Mouse (Mus musculus): Measurements from ENCODE around the gene Nlrc5. TPM values are rescaled to one million over a fixed set of nuclear protein-coding genes. Genes with fewer than 3 reads are reported as not detected.

The Nlrc5 gene
- polyA plus RNA-seq, 1 experiment, result 0.82 TPM

GRCm38 (mm10) chr8:94564421-94564820 is 130.3 kb downstream of the Nlrc5 start:
- Histone ChIP-seq H3K27me3 (ENCODE audit: control insufficient read depth, insufficient read depth, low read length) (no peaks in the 10 kb centered on the region), H3K4me3 (replicated peaks; ENCODE audit: insufficient read depth, low read depth, low read length) (no peak overlapping the region), H3K27ac (ENCODE audit: insufficient read depth, low read length) (no peak overlapping the region), H3K4me1 (ENCODE audit: control insufficient read depth, insufficient read depth, low read length) (no peaks in the 10 kb centered on the region; the same call in 1 of the 2 replicates)
- TF ChIP-seq CTCF (IDR thresholded peaks at IDR 0.05; ENCODE audit: borderline replicate concordance, insufficient read depth, low read depth, low read length), result no peak
- TF ChIP-seq POLR2A (IDR thresholded peaks at IDR 0.05; ENCODE audit: borderline replicate concordance, insufficient read depth, low read length), result no peak
- no peak for DNase-seq

GRCm38 (mm10) chr8:94566033-94566432 is 131.9 kb downstream of the Nlrc5 start:
- no peaks in the 10 kb centered on the region for H3K27me3 ChIP-seq (ENCODE audit: control insufficient read depth, insufficient read depth, low read length)
- no peak overlapping the region for H3K4me3 ChIP-seq (replicated peaks; ENCODE audit: insufficient read depth, low read depth, low read length)
- H3K27ac ChIP-seq (ENCODE audit: insufficient read depth, low read length), result no peak overlapping the region
- WGBS, result 46% methylated on average over 6 of the region's 6 CpGs
- TF ChIP-seq CTCF (IDR thresholded peaks at IDR 0.05; ENCODE audit: borderline replicate concordance, insufficient read depth, low read depth, low read length), result no peak
- TF ChIP-seq POLR2A (IDR thresholded peaks at IDR 0.05; ENCODE audit: borderline replicate concordance, insufficient read depth, low read length), result no peak
- H3K4me1 ChIP-seq (ENCODE audit: control insufficient read depth, insufficient read depth, low read length), result no peaks in the 10 kb centered on the region; the same call in 1 of the 2 replicates
- no peak for DNase-seq

- DNase-seq, result no peak
- TF ChIP-seq CTCF (IDR thresholded peaks at IDR 0.05; ENCODE audit: borderline replicate concordance, insufficient read depth, low read depth, low read length) (no peak), POLR2A (IDR thresholded peaks at IDR 0.05; ENCODE audit: borderline replicate concordance, insufficient read depth, low read length) (no peak)
- Histone ChIP-seq H3K27me3 (ENCODE audit: control insufficient read depth, insufficient read depth, low read length) (no peaks in the 10 kb centered on the region), H3K4me3 (replicated peaks; ENCODE audit: insufficient read depth, low read depth, low read length) (no peak overlapping the region), H3K27ac (ENCODE audit: insufficient read depth, low read length) (no peak overlapping the region), H3K4me1 (ENCODE audit: control insufficient read depth, insufficient read depth, low read length) (no peaks in the 10 kb centered on the region; the same call in 1 of the 2 replicates)
- WGBS, result 36% methylated on average over 15 of the region's 15 CpGs
Measured at GRCm38 (mm10) chr8:94566446-94567158, 132.4 kb downstream of the Nlrc5 start.

- no peak for DNase-seq
- no peaks in the 10 kb centered on the region; the same call in 1 of the 2 replicates for H3K4me1 ChIP-seq (ENCODE audit: control insufficient read depth, insufficient read depth, low read length)
- TF ChIP-seq POLR2A (IDR thresholded peaks at IDR 0.05; ENCODE audit: borderline replicate concordance, insufficient read depth, low read length) (no peak), CTCF (IDR thresholded peaks at IDR 0.05; ENCODE audit: borderline replicate concordance, insufficient read depth, low read depth, low read length) (no peak)
- no peak overlapping the region for H3K27ac ChIP-seq (ENCODE audit: insufficient read depth, low read length)
- WGBS, result 26% methylated on average over 8 of the region's 8 CpGs
- no peak overlapping the region for H3K4me3 ChIP-seq (replicated peaks; ENCODE audit: insufficient read depth, low read depth, low read length)
- no peaks in the 10 kb centered on the region for H3K27me3 ChIP-seq (ENCODE audit: control insufficient read depth, insufficient read depth, low read length)
Measured at GRCm38 (mm10) chr8:94567159-94567849, 133.1 kb downstream of the Nlrc5 start.

- DNase-seq, result no peak
- H3K27ac ChIP-seq (ENCODE audit: insufficient read depth, low read length), result no peak overlapping the region
- WGBS, result 90% methylated on average over 8 of the region's 8 CpGs
- no peaks in the 10 kb centered on the region for H3K27me3 ChIP-seq (ENCODE audit: control insufficient read depth, insufficient read depth, low read length)
- no peak for TF ChIP-seq POLR2A (IDR thresholded peaks at IDR 0.05; ENCODE audit: borderline replicate concordance, insufficient read depth, low read length)
- no peak for TF ChIP-seq CTCF (IDR thresholded peaks at IDR 0.05; ENCODE audit: borderline replicate concordance, insufficient read depth, low read depth, low read length)
- H3K4me3 ChIP-seq (replicated peaks; ENCODE audit: insufficient read depth, low read depth, low read length), result no peak overlapping the region
- no peaks in the 10 kb centered on the region; the same call in 1 of the 2 replicates for H3K4me1 ChIP-seq (ENCODE audit: control insufficient read depth, insufficient read depth, low read length)
Measured at GRCm38 (mm10) chr8:94568098-94568497, 133.9 kb downstream of the Nlrc5 start.

GRCm38 (mm10) chr8:94569419-94569818 is 135.3 kb downstream of the Nlrc5 start:
- Histone ChIP-seq H3K4me3 (replicated peaks; ENCODE audit: insufficient read depth, low read depth, low read length) (no peak overlapping the region), H3K27ac (ENCODE audit: insufficient read depth, low read length) (no peak overlapping the region), H3K4me1 (ENCODE audit: control insufficient read depth, insufficient read depth, low read length) (peaks cover 11% of the 10 kb centered on the region), H3K27me3 (ENCODE audit: control insufficient read depth, insufficient read depth, low read length) (no peaks in the 10 kb centered on the region)
- DNase-seq, result no peak
- WGBS, result 61% methylated on average over 1 of the region's 1 CpGs
- TF ChIP-seq POLR2A (IDR thresholded peaks at IDR 0.05; ENCODE audit: borderline replicate concordance, insufficient read depth, low read length) (no peak), CTCF (IDR thresholded peaks at IDR 0.05; ENCODE audit: borderline replicate concordance, insufficient read depth, low read depth, low read length) (no peak)

- H3K4me3 ChIP-seq (replicated peaks; ENCODE audit: insufficient read depth, low read depth, low read length), result no peak overlapping the region
- no peak for DNase-seq
- peaks cover 23% of the 10 kb centered on the region for H3K4me1 ChIP-seq (ENCODE audit: control insufficient read depth, insufficient read depth, low read length)
- no peaks in the 10 kb centered on the region for H3K27me3 ChIP-seq (ENCODE audit: control insufficient read depth, insufficient read depth, low read length)
- no peak overlapping the region for H3K27ac ChIP-seq (ENCODE audit: insufficient read depth, low read length)
- 38% methylated on average over 2 of the region's 2 CpGs for WGBS
- TF ChIP-seq POLR2A (IDR thresholded peaks at IDR 0.05; ENCODE audit: borderline replicate concordance, insufficient read depth, low read length) (no peak), CTCF (IDR thresholded peaks at IDR 0.05; ENCODE audit: borderline replicate concordance, insufficient read depth, low read depth, low read length) (no peak)
Measured at GRCm38 (mm10) chr8:94571896-94572295, 137.7 kb downstream of the Nlrc5 start.

Data from cerebellum, adult 2 months (tissue).